Mouse (Mus musculus) lung, postnatal 4 days (tissue): Measurements from ENCODE around the gene Gm12394.
"Not testable (repeated sequence)": the region's sequence is repeated elsewhere in the genome, so short reads cannot be mapped to it uniquely, and the experiment has no call there.

Experiments used
- DNase-seq, 2 experiments: peaks; one replicate each; pipeline ENCODE4 v3.0.0; 2021

The Gm12394 gene

GRCm38 (mm10) chr4:42856671-42857070, at the start of gene Gm12394:
Gene Gm12394, minus strand, starts transcription at chr4:42856771.
- not testable (repeated sequence) for DNase-seq

GRCm38 (mm10) chr4:42904966-42905365, 48.4 kb upstream of the Gm12394 start:
- no peak for DNase-seq

DNA sequence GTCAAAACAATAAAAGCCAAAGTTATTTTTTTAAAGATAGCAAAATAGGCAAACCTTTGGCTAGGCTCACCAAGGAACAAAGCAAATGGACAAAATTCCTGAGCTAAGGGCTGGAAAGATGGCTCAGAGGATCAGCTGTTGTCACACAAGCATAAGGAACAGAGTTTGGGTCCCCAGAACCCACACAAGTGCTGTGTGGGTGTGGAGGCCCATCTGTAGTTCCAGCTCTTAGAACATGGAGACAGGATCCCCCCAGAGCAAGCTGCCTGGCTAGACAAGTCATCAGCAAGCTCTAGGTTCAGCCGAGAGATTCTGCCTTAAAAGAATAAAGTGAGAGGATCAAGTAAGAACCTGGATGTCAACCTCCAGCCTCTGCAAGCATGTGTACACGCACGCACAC, 48.0 kb upstream of the Gm12394 start:
- DNase-seq: no peak

GRCm38 (mm10) chr4:42903942-42904341, 47.4 kb upstream of the Gm12394 start:
- DNase-seq: no peak

- no peak for DNase-seq
These were observed 46.2 kb upstream of the Gm12394 start for GRCm38 (mm10) chr4:42902730-42903129.

- peak in 1 of 2 experiments; percentile 9 for DNase-seq
These were observed 45.6 kb upstream of the Gm12394 start for GRCm38 (mm10) chr4:42902174-42902573.

- DNase-seq: no peak
These were observed 44.3 kb upstream of the Gm12394 start for GRCm38 (mm10) chr4:42900878-42901277.

GRCm38 (mm10) chr4:42898914-42899313, 42.3 kb upstream of the Gm12394 start:
- DNase-seq: no peak

DNA sequence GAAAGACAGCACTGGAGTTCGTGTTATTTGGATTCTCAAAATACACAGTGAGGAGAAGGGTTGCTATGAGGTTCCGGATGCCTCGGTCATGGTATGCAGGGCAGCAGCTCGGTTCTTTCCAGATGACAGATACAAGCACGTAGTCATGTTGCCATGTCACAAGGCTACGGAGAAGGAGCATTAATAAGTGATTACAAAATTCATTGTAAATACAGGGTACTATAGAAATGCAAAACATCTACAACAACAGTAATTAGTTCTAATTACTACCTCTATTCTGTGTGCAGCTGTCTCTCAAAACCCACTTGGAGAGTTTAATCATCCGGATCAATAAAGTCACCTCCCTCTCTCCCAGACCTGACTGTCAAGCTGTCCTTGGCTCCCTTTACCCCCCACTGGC, 38.5 kb upstream of the Gm12394 start:
- no peak for DNase-seq

DNA sequence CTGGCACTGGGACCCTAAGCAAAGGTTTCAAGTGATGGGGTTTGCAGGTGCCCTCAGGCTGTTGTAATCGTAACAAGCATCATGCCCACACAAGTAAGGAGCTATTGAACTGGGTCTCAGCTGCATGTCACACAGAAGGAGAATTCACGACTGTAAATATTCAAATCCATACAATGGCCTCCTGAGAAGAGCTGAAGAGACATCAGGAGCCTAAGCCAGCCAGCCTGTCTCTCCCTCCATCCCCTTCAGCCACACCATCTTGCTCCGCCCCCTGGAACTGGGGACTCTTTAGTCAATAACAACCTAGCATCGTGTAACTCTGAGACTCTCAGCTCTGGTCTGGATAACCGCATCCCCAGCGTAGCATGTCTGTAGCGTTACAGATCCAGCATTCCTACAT, 34.6 kb upstream of the Gm12394 start:
- DNase-seq: no peak

GRCm38 (mm10) chr4:42888806-42889205, 32.2 kb upstream of the Gm12394 start:
- DNase-seq: no peak

- no peak for DNase-seq
These were observed 30.4 kb upstream of the Gm12394 start for GRCm38 (mm10) chr4:42886926-42887325.

- DNase-seq: no peak
These were observed 24.0 kb upstream of the Gm12394 start for GRCm38 (mm10) chr4:42880677-42880948.

DNA sequence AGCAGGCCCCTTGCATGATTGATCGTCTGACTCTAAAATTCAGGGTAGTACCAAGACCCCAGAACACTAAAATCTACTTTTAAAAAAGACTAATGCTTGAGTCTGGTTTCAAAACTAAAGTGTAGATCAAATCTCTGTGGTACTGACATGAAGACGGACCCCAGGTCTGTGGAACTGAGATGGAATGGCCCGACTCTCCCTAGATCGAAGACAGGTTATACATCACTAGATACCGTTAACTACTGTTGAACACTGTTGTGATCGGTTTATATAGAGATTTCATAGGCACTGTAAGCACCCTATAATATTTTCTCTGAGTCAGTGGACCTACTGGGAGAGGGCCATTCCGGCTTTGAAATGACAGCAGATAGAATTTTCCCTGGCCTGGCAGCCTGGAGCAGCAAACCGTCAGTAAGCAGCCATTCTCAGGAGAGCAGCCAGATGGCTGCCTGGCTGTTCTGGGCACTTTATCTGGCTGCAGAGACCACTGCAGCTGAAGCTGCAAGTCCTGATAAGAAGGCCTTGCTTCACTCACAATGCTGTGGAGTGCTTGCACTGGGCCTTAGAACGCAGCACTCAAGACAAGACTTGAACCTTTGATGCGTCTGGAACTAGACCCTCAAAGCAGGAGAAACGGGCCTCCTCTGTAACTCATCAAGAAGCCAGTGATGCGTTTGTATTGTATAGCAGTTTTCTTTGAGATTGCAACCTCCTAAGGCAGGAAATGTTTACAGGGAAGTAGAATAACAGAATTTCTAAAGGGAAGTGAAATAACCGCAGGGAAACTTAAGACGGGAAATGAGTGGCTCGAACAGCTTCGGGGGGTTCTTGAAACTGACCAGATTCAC, 23.5 kb upstream of the Gm12394 start:
- no peak for DNase-seq

GRCm38 (mm10) chr4:42877657-42878056, 21.1 kb upstream of the Gm12394 start:
- no peak for DNase-seq

DNA sequence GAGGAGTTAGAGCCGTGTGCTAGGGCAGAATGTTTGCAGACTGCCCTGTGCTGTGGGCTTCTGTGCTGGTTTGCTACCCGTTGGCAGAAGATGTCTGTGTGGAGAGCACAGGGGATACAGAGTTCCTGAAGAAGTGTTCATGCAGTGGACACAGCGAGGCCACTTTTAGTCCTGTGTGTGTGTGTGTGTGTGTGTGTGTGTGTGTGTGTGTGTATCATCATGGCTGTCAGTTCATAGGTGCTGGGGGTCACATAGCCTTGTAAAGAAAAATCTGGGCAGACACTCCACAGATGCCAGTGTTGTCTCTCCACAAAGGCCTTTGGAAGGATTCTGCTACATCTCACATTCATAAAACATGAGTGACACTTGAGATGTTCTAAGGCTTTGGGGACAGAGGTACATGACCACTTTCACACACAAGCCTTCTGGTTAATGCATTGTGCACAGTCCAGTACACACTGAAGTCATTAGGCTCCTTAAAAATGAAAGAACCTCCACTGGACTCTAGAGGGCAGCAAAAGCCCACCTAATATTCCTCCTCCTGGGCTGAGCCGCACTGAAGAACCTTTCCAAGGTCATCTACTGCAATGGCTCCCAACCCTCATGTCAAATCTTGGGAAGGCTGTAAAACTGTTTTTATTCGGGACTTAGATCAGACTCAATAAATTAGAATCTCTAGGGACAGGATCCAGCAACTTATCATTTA, 20.2 kb upstream of the Gm12394 start:
- peak in 1 of 2 experiments; percentile 61 for DNase-seq

DNA sequence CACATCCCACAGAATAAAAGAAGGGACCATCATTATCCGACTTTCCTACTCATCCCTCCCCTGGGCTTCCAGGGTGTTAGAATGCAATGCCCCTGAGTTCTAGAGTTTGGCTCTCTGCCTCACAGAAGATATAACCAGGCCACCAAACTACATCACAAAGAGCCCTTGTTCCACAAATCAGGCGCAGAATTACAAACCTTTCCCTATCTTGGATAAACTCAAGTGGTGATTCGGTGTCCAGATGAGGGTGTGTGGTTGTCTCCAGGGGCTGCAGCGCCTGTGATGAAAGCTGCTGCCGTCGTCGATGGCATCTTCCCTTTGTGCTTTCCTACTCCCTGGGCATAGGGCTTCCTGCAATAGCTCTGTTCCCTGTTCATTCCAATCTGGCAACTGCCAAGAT, 17.6 kb upstream of the Gm12394 start, which contains the start of gene Fam205c:
TSS of gene Fam205c (minus strand) at position 101 of the 400 bp plus-strand sequence.
- no peak for DNase-seq

GRCm38 (mm10) chr4:42872746-42873435, 16.3 kb upstream of the Gm12394 start:
- DNase-seq: no peak

GRCm38 (mm10) chr4:42872151-42872550, 15.6 kb upstream of the Gm12394 start:
- no peak for DNase-seq

- no peak for DNase-seq
These were observed 14.2 kb upstream of the Gm12394 start for GRCm38 (mm10) chr4:42870748-42871147.

DNA sequence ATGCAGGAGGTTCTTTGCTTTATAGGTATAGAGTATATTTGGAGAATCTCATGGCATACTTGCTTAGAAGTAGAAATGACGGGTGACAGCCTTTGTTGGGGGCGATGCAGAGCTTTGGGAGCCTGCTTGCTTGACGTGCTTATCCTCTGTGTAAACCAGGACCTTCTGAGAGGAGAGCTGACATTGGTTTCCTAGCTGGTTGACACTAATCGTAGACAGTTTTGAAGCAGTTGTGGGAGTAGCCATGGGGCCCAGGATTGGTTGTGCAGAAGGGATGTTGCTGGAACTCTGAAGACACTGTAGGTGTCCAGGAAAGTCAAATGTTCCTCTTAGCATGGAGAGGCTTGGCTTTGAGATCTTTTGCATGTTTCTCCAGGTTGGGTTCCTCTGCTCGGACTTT, 11.6 kb upstream of the Gm12394 start:
- no peak for DNase-seq

- DNase-seq: no peak
These were observed 10.8 kb upstream of the Gm12394 start for GRCm38 (mm10) chr4:42867390-42867789.

GRCm38 (mm10) chr4:42863487-42863886, 6.9 kb upstream of the Gm12394 start:
- DNase-seq: not testable (repeated sequence)

GRCm38 (mm10) chr4:42860483-42860882, 3.9 kb upstream of the Gm12394 start:
- not testable (repeated sequence) for DNase-seq
